Mouse (Mus musculus) c-Kit-positive CD71-negative TER-119-negative erythroid progenitor cells, embryonic 14.5 days (primary cell): ENCODE data around the gene Tceal9.
"Not testable (repeated sequence)": the region's sequence is repeated elsewhere in the genome, so short reads cannot be mapped to it uniquely, and the experiment has no call there.

Experiments used
- DNase-seq: peaks from one replicate; pipeline ENCODE4 v3.0.0-alpha.2; 2013; ENCODE audit warnings: low read depth

The Tceal9 gene

GRCm38 (mm10) chrX:136270393-136271111, 25.7 kb downstream of the Tceal9 start:
- DNase-seq: not testable (repeated sequence)

DNA sequence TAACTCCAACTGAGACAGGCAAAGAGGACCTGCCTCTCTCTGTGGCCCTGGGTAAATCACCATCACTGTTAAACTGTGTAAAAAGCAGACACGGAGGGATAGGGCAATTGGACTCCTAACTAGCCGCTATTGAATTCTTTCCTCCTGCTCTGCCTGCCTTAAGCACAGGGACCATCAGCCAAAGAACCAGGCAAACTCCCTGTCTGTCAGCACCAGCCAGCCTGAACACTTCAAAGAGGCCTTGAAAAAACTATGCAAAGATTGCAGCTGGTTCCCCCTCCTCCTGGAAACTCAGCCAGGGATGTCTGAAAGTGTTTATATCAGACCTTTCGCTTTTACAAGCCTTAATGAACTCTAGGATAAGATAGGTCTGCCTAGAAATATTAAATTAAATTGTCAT, 29.7 kb downstream of the Tceal9 start:
- no peak for DNase-seq

GRCm38 (mm10) chrX:136275386-136275785, 30.5 kb downstream of the Tceal9 start:
- no peak for DNase-seq

DNA sequence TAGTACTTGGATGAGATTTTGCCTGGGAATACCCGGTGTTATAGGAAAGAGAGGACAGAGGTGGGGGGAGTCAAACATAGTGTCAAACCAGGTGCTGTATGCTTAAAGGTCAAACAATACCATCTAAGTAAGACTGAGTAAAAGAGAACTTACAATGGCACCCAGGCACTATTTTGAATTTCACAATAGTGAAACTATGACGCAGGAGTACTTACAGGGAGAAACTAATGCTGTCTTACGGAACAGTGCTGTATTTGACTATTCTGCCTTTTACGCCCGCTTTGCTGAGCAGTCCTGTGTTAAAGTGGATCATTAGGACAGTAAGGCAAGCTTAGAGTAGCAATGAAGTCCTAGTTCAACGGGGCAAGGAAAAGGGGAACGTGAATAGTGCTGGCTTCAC, 32.7 kb downstream of the Tceal9 start:
- no peak for DNase-seq

DNA sequence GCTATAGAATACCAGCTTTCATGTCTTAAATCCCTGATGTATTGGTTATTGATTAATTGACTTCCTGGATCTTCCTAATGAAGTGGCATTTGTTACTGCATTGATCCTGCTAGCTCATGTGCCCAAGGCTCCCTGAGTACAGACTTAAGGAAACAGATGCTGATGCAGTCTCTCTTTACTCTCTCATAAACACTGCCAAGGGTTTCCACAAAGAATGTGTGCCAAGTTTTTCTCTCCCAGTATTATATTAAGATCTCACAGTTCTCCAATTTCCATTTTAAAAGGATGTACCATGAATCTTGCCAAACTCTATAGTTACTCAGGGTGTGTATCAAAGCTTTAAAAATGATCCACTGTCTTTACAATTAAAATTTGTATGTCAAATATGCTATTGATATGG, 33.5 kb downstream of the Tceal9 start:
- no peak for DNase-seq

DNA sequence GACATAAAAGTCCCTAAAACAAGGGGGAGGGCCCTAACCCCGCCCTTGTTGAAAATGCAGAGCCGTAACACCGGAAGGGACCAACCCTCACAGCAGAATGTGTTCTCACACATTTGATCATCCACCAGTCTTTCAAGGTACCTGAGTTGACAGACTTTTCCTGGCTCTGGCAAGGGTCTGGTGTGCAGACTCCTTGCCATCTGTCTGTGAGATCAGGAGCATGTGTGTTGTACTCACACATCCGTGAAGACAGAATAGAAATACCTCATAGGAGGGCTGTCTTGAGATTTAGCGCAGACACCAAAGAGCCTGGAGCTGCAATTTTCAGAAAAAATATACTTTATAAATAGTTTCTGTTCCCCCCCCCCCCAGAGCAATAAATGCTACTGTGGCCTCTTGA, 34.5 kb downstream of the Tceal9 start:
- DNase-seq: no peak

GRCm38 (mm10) chrX:136290817-136291281, 46.0 kb downstream of the Tceal9 start:
- no peak for DNase-seq
